Mouse (Mus musculus): ENCODE measurements around the gene Cggbp1. TPM values are rescaled to one million over a fixed set of nuclear protein-coding genes. Genes with fewer than 3 reads are reported as not detected.
"Not testable (repeated sequence)": the region's sequence is repeated elsewhere in the genome, so short reads cannot be mapped to it uniquely, and the experiment has no call there.

The Cggbp1 gene
- polyA plus RNA-seq, 1 experiment from 2014 or later, result 105 TPM

- not testable (repeated sequence) for H3K9me3 ChIP-seq (ENCODE audit: control insufficient read depth, low read length); H3K27me3 ChIP-seq (ENCODE audit: control insufficient read depth, insufficient read depth, low read length); H3K4me2 ChIP-seq (replicated peaks; ENCODE audit: low read depth, low read length); H3K9ac ChIP-seq (ENCODE audit: low read depth, low read length); H3K27ac ChIP-seq (ENCODE audit: low read depth, low read length); H3K4me3 ChIP-seq (ENCODE audit: low read length); ATAC-seq (ENCODE audit: low FRiP score, low TSS enrichment); H3K36me3 ChIP-seq (ENCODE audit: control insufficient read depth, insufficient read depth, low read length); H3K4me1 ChIP-seq (ENCODE audit: control insufficient read depth, insufficient read depth, low read length)
- 89% methylated on average over 8 of the region's 8 CpGs for WGBS
These were observed 14.0 kb downstream of the Cggbp1 start for GRCm38 (mm10) chr16:64865841-64866240.

GRCm38 (mm10) chr16:64868613-64869012 lies 16.8 kb downstream of the Cggbp1 start:
- Histone ChIP-seq H3K4me3 (ENCODE audit: low read length) (no peak overlapping the region), H3K4me2 (replicated peaks; ENCODE audit: low read depth, low read length) (no peak overlapping the region), H3K9me3 (ENCODE audit: control insufficient read depth, low read length) (no peaks in the 10 kb centered on the region), H3K4me1 (ENCODE audit: control insufficient read depth, insufficient read depth, low read length) (no peaks in the 10 kb centered on the region), H3K9ac (ENCODE audit: low read depth, low read length) (no peak overlapping the region), H3K36me3 (ENCODE audit: control insufficient read depth, insufficient read depth, low read length) (no peaks in the 10 kb centered on the region), H3K27ac (ENCODE audit: low read depth, low read length) (no peak overlapping the region), H3K27me3 (ENCODE audit: control insufficient read depth, insufficient read depth, low read length) (no peaks in the 10 kb centered on the region)
- 72% methylated on average over 6 of the region's 6 CpGs for WGBS
- ATAC-seq (ENCODE audit: low FRiP score, low TSS enrichment), result no peak

GRCm38 (mm10) chr16:64869621-64870020 lies 17.8 kb downstream of the Cggbp1 start:
- Histone ChIP-seq H3K27ac (ENCODE audit: low read depth, low read length) (no peak overlapping the region), H3K4me2 (replicated peaks; ENCODE audit: low read depth, low read length) (no peak overlapping the region), H3K9me3 (ENCODE audit: control insufficient read depth, low read length) (no peaks in the 10 kb centered on the region), H3K9ac (ENCODE audit: low read depth, low read length) (no peak overlapping the region), H3K27me3 (ENCODE audit: control insufficient read depth, insufficient read depth, low read length) (no peaks in the 10 kb centered on the region), H3K4me1 (ENCODE audit: control insufficient read depth, insufficient read depth, low read length) (no peaks in the 10 kb centered on the region), H3K36me3 (ENCODE audit: control insufficient read depth, insufficient read depth, low read length) (no peaks in the 10 kb centered on the region), H3K4me3 (ENCODE audit: low read length) (no peak overlapping the region)
- 83% methylated on average over 2 of the region's 2 CpGs for WGBS
- no peak for ATAC-seq (ENCODE audit: low FRiP score, low TSS enrichment)

- Histone ChIP-seq H3K4me2 (replicated peaks; ENCODE audit: low read depth, low read length) (no peak overlapping the region), H3K36me3 (ENCODE audit: control insufficient read depth, insufficient read depth, low read length) (no peaks in the 10 kb centered on the region), H3K27me3 (ENCODE audit: control insufficient read depth, insufficient read depth, low read length) (no peaks in the 10 kb centered on the region), H3K4me1 (ENCODE audit: control insufficient read depth, insufficient read depth, low read length) (no peaks in the 10 kb centered on the region), H3K4me3 (ENCODE audit: low read length) (no peak overlapping the region), H3K27ac (ENCODE audit: low read depth, low read length) (no peak overlapping the region), H3K9ac (ENCODE audit: low read depth, low read length) (no peak overlapping the region), H3K9me3 (ENCODE audit: control insufficient read depth, low read length) (no peaks in the 10 kb centered on the region)
- WGBS, result 26% methylated on average over 3 of the region's 3 CpGs
- no peak for ATAC-seq (ENCODE audit: low FRiP score, low TSS enrichment)
These were observed 20.5 kb downstream of the Cggbp1 start for GRCm38 (mm10) chr16:64872296-64872695.

- Histone ChIP-seq H3K36me3 (ENCODE audit: control insufficient read depth, insufficient read depth, low read length) (no peaks in the 10 kb centered on the region), H3K27ac (ENCODE audit: low read depth, low read length) (no peak overlapping the region), H3K4me3 (ENCODE audit: low read length) (peak overlapping the region; percentile 79), H3K4me2 (replicated peaks; ENCODE audit: low read depth, low read length) (peak overlapping the region; percentile 52), H3K9ac (ENCODE audit: low read depth, low read length) (no peak overlapping the region), H3K27me3 (ENCODE audit: control insufficient read depth, insufficient read depth, low read length) (no peaks in the 10 kb centered on the region), H3K9me3 (ENCODE audit: control insufficient read depth, low read length) (no peaks in the 10 kb centered on the region), H3K4me1 (ENCODE audit: control insufficient read depth, insufficient read depth, low read length) (no peaks in the 10 kb centered on the region)
- no peak for ATAC-seq (ENCODE audit: low FRiP score, low TSS enrichment)
- 9% methylated on average over 7 of the region's 7 CpGs for WGBS
These were observed 21.0 kb downstream of the Cggbp1 start for GRCm38 (mm10) chr16:64872841-64873240.

- WGBS, result 3% methylated on average over 29 of the region's 29 CpGs
- peak overlapping the region; percentile 72 for H3K9ac ChIP-seq (ENCODE audit: low read depth, low read length)
- peak overlapping the region; percentile 79 for H3K4me3 ChIP-seq (ENCODE audit: low read length)
- H3K4me2 ChIP-seq (replicated peaks; ENCODE audit: low read depth, low read length), result peak overlapping the region; percentile 52
- H3K36me3 ChIP-seq (ENCODE audit: control insufficient read depth, insufficient read depth, low read length), result no peaks in the 10 kb centered on the region
- H3K27ac ChIP-seq (ENCODE audit: low read depth, low read length), result peak overlapping the region; percentile 86
- peak; percentile 95 for ATAC-seq (ENCODE audit: low FRiP score, low TSS enrichment)
- H3K27me3 ChIP-seq (ENCODE audit: control insufficient read depth, insufficient read depth, low read length), result no peaks in the 10 kb centered on the region
- H3K4me1 ChIP-seq (ENCODE audit: control insufficient read depth, insufficient read depth, low read length), result no peaks in the 10 kb centered on the region
- H3K9me3 ChIP-seq (ENCODE audit: control insufficient read depth, low read length), result no peaks in the 10 kb centered on the region
These were observed 21.9 kb downstream of the Cggbp1 start for GRCm38 (mm10) chr16:64873416-64874305.

- Histone ChIP-seq H3K36me3 (ENCODE audit: control insufficient read depth, insufficient read depth, low read length) (no peaks in the 10 kb centered on the region), H3K9ac (ENCODE audit: low read depth, low read length) (no peak overlapping the region), H3K4me3 (ENCODE audit: low read length) (no peak overlapping the region), H3K9me3 (ENCODE audit: control insufficient read depth, low read length) (no peaks in the 10 kb centered on the region), H3K27ac (ENCODE audit: low read depth, low read length) (no peak overlapping the region), H3K27me3 (ENCODE audit: control insufficient read depth, insufficient read depth, low read length) (no peaks in the 10 kb centered on the region), H3K4me2 (replicated peaks; ENCODE audit: low read depth, low read length) (no peak overlapping the region), H3K4me1 (ENCODE audit: control insufficient read depth, insufficient read depth, low read length) (no peaks in the 10 kb centered on the region)
- WGBS, result 96% methylated on average over 10 of the region's 10 CpGs
- ATAC-seq (ENCODE audit: low FRiP score, low TSS enrichment), result no peak
These were observed 23.6 kb downstream of the Cggbp1 start for GRCm38 (mm10) chr16:64875384-64875783.

GRCm38 (mm10) chr16:64875822-64876221 lies 24.0 kb downstream of the Cggbp1 start:
- ATAC-seq (ENCODE audit: low FRiP score, low TSS enrichment), result no peak
- no peaks in the 10 kb centered on the region for H3K27me3 ChIP-seq (ENCODE audit: control insufficient read depth, insufficient read depth, low read length)
- H3K9ac ChIP-seq (ENCODE audit: low read depth, low read length), result no peak overlapping the region
- no peak overlapping the region for H3K27ac ChIP-seq (ENCODE audit: low read depth, low read length)
- no peaks in the 10 kb centered on the region for H3K9me3 ChIP-seq (ENCODE audit: control insufficient read depth, low read length)
- no peak overlapping the region for H3K4me3 ChIP-seq (ENCODE audit: low read length)
- WGBS, result 93% methylated on average over 1 of the region's 1 CpGs
- H3K36me3 ChIP-seq (ENCODE audit: control insufficient read depth, insufficient read depth, low read length), result no peaks in the 10 kb centered on the region
- no peak overlapping the region for H3K4me2 ChIP-seq (replicated peaks; ENCODE audit: low read depth, low read length)
- H3K4me1 ChIP-seq (ENCODE audit: control insufficient read depth, insufficient read depth, low read length), result no peaks in the 10 kb centered on the region

- H3K9me3 ChIP-seq (ENCODE audit: control insufficient read depth, low read length), result no peaks in the 10 kb centered on the region
- no peaks in the 10 kb centered on the region for H3K27me3 ChIP-seq (ENCODE audit: control insufficient read depth, insufficient read depth, low read length)
- no peak overlapping the region for H3K4me2 ChIP-seq (replicated peaks; ENCODE audit: low read depth, low read length)
- no peaks in the 10 kb centered on the region for H3K4me1 ChIP-seq (ENCODE audit: control insufficient read depth, insufficient read depth, low read length)
- H3K4me3 ChIP-seq (ENCODE audit: low read length), result no peak overlapping the region
- H3K36me3 ChIP-seq (ENCODE audit: control insufficient read depth, insufficient read depth, low read length), result no peaks in the 10 kb centered on the region
- H3K9ac ChIP-seq (ENCODE audit: low read depth, low read length), result no peak overlapping the region
- ATAC-seq (ENCODE audit: low FRiP score, low TSS enrichment), result no peak
- no peak overlapping the region for H3K27ac ChIP-seq (ENCODE audit: low read depth, low read length)
- WGBS, result 74% methylated on average over 4 of the region's 4 CpGs
These were observed 25.0 kb downstream of the Cggbp1 start for GRCm38 (mm10) chr16:64876631-64877265.
